Mouse (Mus musculus) embryonic facial prominence, embryonic 15.5 days (tissue): ENCODE measurements around the gene Gm826. TPM values are rescaled to one million over a fixed set of nuclear protein-coding genes. Genes with fewer than 3 reads are reported as not detected.
A peak's percentile ranks its signal among the peaks of the same experiment; 100 is the strongest.

ENCODE experiments used
- ATAC-seq: fragments of 200-750 bp; cut with Nextera tagmentation; 2 replicates; pipeline ENCODE4 v1.8.0; 2017; ENCODE audit warnings: low read depth, moderate TSS enrichment; ENCODE audit not compliant: insufficient number of reproducible peaks, low FRiP score, low TSS enrichment
- H3K27ac ChIP-seq: fragments of 300-500 bp; sonication (generic); replicated peaks from 2 replicates; pipeline ENCODE4 v1.5.1; 2015; ENCODE audit warnings: mild to moderate bottlenecking, inconsistent platforms
- H3K27me3 ChIP-seq: fragments of 300-500 bp; sonication (generic); 2 replicates; pipeline ENCODE4 v1.6.1; 2015; ENCODE audit warnings: inconsistent platforms
- H3K36me3 ChIP-seq: fragments of 300-500 bp; sonication (generic); 2 replicates; pipeline ENCODE4 v1.6.1; 2015; ENCODE audit warnings: mild to moderate bottlenecking, inconsistent platforms
- H3K4me1 ChIP-seq: fragments of 300-500 bp; sonication (generic); 2 replicates; pipeline ENCODE4 v1.6.1; 2015; ENCODE audit warnings: inconsistent platforms
- H3K4me2 ChIP-seq: fragments of 300-500 bp; sonication (generic); replicated peaks from 2 replicates; pipeline ENCODE4 v1.6.1; 2015; ENCODE audit warnings: mild to moderate bottlenecking, inconsistent platforms
- H3K4me3 ChIP-seq: fragments of 300-500 bp; sonication (generic); replicated peaks from 2 replicates; pipeline ENCODE4 v1.5.1; 2015; ENCODE audit warnings: mild to moderate bottlenecking, inconsistent platforms
- H3K9ac ChIP-seq: fragments of 300-500 bp; sonication (generic); 2 replicates; pipeline ENCODE4 v1.6.1; 2015; ENCODE audit warnings: inconsistent platforms
- H3K9me3 ChIP-seq: fragments of 300-500 bp; sonication (generic); replicated peaks from 2 replicates; pipeline ENCODE4 v1.6.1; 2016; ENCODE audit warnings: inconsistent platforms
- WGBS: fragments of 180-500 bp; shearing (Covaris S2); methylation state at CpG from one replicate; pipeline ENCODE4 v1.1.7; 2015; 5-methylcytosine and 5-hydroxymethylcytosine counted together
- polyA plus RNA-seq: library from polyadenylated mRNA; unstranded; fragments of >200 nt; fragmentation: Nextera tagmentation; extraction: Ambion mirVana; gene quantifications from 2 replicates; pipeline ENCODE4 v1.2.1, GENCODE M21; 2015

The Gm826 gene
- polyA plus RNA-seq, 1 experiment from 2014 or later: 0.91 TPM

- peak overlapping the region; percentile 48; the same call in 1 of the 2 replicates for H3K27ac ChIP-seq
- H3K4me1 ChIP-seq: peaks cover 43% of the 10 kb centered on the region
- ATAC-seq: no peak
- H3K9me3 ChIP-seq: no peaks in the 10 kb centered on the region
- 1% methylated on average over 50 of the region's 50 CpGs for WGBS
- peak overlapping the region; percentile 94 for H3K4me2 ChIP-seq
- H3K36me3 ChIP-seq: no peaks in the 10 kb centered on the region; the same call in 1 of the 2 replicates
- peak overlapping the region; percentile 54 for H3K4me3 ChIP-seq
- peak overlapping the region; percentile 54 for H3K9ac ChIP-seq
- H3K27me3 ChIP-seq: peaks cover 56% of the 10 kb centered on the region
These were observed 31.3 kb upstream of the Gm826 start for GRCm38 (mm10) chr2:160365107-160365911.

GRCm38 (mm10) chr2:160364666-160365065 lies 30.7 kb upstream of the Gm826 start:
- peaks cover 56% of the 10 kb centered on the region for H3K27me3 ChIP-seq
- 6% methylated on average over 12 of the region's 12 CpGs for WGBS
- H3K4me2 ChIP-seq: peak overlapping the region; percentile 94
- no peaks in the 10 kb centered on the region; the same call in 1 of the 2 replicates for H3K36me3 ChIP-seq
- H3K4me3 ChIP-seq: peak overlapping the region; percentile 54
- no peak for ATAC-seq
- peaks cover 37% of the 10 kb centered on the region for H3K4me1 ChIP-seq
- no peaks in the 10 kb centered on the region for H3K9me3 ChIP-seq
- H3K9ac ChIP-seq: peak overlapping the region; percentile 34; the same call in 1 of the 2 replicates
- no peak overlapping the region for H3K27ac ChIP-seq

GRCm38 (mm10) chr2:160364128-160364650 lies 30.2 kb upstream of the Gm826 start:
- Histone ChIP-seq H3K36me3 (no peaks in the 10 kb centered on the region; the same call in 1 of the 2 replicates), H3K9ac (no peak overlapping the region), H3K4me2 (peak overlapping the region; percentile 94), H3K4me1 (peaks cover 34% of the 10 kb centered on the region), H3K9me3 (no peaks in the 10 kb centered on the region), H3K4me3 (peak overlapping the region; percentile 54), H3K27ac (no peak overlapping the region), H3K27me3 (peaks cover 54% of the 10 kb centered on the region)
- 9% methylated on average over 9 of the region's 9 CpGs for WGBS
- no peak for ATAC-seq

GRCm38 (mm10) chr2:160363201-160363600 lies 29.2 kb upstream of the Gm826 start:
- H3K27me3 ChIP-seq: peaks cover 54% of the 10 kb centered on the region
- no peaks in the 10 kb centered on the region for H3K9me3 ChIP-seq
- no peak for ATAC-seq
- H3K4me3 ChIP-seq: 0 out of 2 replicates have a peak overlapping the region, but pooled peaks have one; percentile 10
- 0 out of 2 replicates have a peak overlapping the region, but pooled peaks have one; percentile 4 for H3K4me2 ChIP-seq
- H3K27ac ChIP-seq: no peak overlapping the region
- H3K4me1 ChIP-seq: peaks cover 30% of the 10 kb centered on the region
- no peaks in the 10 kb centered on the region; the same call in 1 of the 2 replicates for H3K36me3 ChIP-seq
- WGBS: 53% methylated on average over 4 of the region's 4 CpGs
- H3K9ac ChIP-seq: no peak overlapping the region

- WGBS: 33% methylated on average over 16 of the region's 16 CpGs
- no peak overlapping the region for H3K27ac ChIP-seq
- no peak overlapping the region for H3K4me3 ChIP-seq
- no peak overlapping the region for H3K9ac ChIP-seq
- no peaks in the 10 kb centered on the region; the same call in 1 of the 2 replicates for H3K36me3 ChIP-seq
- no peaks in the 10 kb centered on the region for H3K9me3 ChIP-seq
- H3K4me1 ChIP-seq: peaks cover 26% of the 10 kb centered on the region
- no peak for ATAC-seq
- peak overlapping the region; percentile 23; the same call in 1 of the 2 replicates for H3K4me2 ChIP-seq
- H3K27me3 ChIP-seq: peaks cover 56% of the 10 kb centered on the region
These were observed 27.6 kb upstream of the Gm826 start for GRCm38 (mm10) chr2:160361442-160362121.

GRCm38 (mm10) chr2:160360234-160360874 lies 26.4 kb upstream of the Gm826 start:
- H3K27ac ChIP-seq: no peak overlapping the region
- H3K4me3 ChIP-seq: no peak overlapping the region
- no peaks in the 10 kb centered on the region for H3K9me3 ChIP-seq
- ATAC-seq: no peak
- no peaks in the 10 kb centered on the region; the same call in 1 of the 2 replicates for H3K36me3 ChIP-seq
- no peak overlapping the region for H3K4me2 ChIP-seq
- 17% methylated on average over 8 of the region's 8 CpGs for WGBS
- H3K27me3 ChIP-seq: peaks cover 56% of the 10 kb centered on the region
- no peak overlapping the region for H3K9ac ChIP-seq
- peaks cover 15% of the 10 kb centered on the region for H3K4me1 ChIP-seq

GRCm38 (mm10) chr2:160358896-160359295 lies 24.9 kb upstream of the Gm826 start:
- Histone ChIP-seq H3K9ac (no peak overlapping the region), H3K36me3 (no peaks in the 10 kb centered on the region; the same call in 1 of the 2 replicates), H3K4me3 (no peak overlapping the region), H3K4me1 (peaks cover 7% of the 10 kb centered on the region; the same call in 1 of the 2 replicates), H3K27ac (no peak overlapping the region), H3K27me3 (peaks cover 56% of the 10 kb centered on the region), H3K4me2 (no peak overlapping the region), H3K9me3 (no peaks in the 10 kb centered on the region)
- ATAC-seq: no peak
- 12% methylated on average over 4 of the region's 4 CpGs for WGBS

- H3K4me3 ChIP-seq: no peak overlapping the region
- no peaks in the 10 kb centered on the region for H3K36me3 ChIP-seq
- 71% methylated on average over 4 of the region's 4 CpGs for WGBS
- H3K4me1 ChIP-seq: peaks cover 15% of the 10 kb centered on the region; the same call in 1 of the 2 replicates
- H3K4me2 ChIP-seq: no peak overlapping the region
- H3K9me3 ChIP-seq: no peaks in the 10 kb centered on the region
- peaks cover 46% of the 10 kb centered on the region for H3K27me3 ChIP-seq
- ATAC-seq: no peak
- no peak overlapping the region for H3K27ac ChIP-seq
- H3K9ac ChIP-seq: no peak overlapping the region
These were observed 23.5 kb upstream of the Gm826 start for GRCm38 (mm10) chr2:160357442-160357841.

GRCm38 (mm10) chr2:160356132-160356531 lies 22.2 kb upstream of the Gm826 start:
- H3K36me3 ChIP-seq: no peaks in the 10 kb centered on the region
- no peak overlapping the region for H3K4me3 ChIP-seq
- peaks cover 15% of the 10 kb centered on the region; the same call in 1 of the 2 replicates for H3K4me1 ChIP-seq
- H3K9ac ChIP-seq: no peak overlapping the region
- no peak overlapping the region for H3K27ac ChIP-seq
- H3K9me3 ChIP-seq: no peaks in the 10 kb centered on the region
- H3K4me2 ChIP-seq: no peak overlapping the region
- H3K27me3 ChIP-seq: peaks cover 33% of the 10 kb centered on the region
- 55% methylated on average over 5 of the region's 5 CpGs for WGBS
- no peak for ATAC-seq

- Histone ChIP-seq H3K9ac (no peak overlapping the region), H3K9me3 (no peaks in the 10 kb centered on the region), H3K4me2 (no peak overlapping the region), H3K4me1 (peaks cover 14% of the 10 kb centered on the region; the same call in 1 of the 2 replicates), H3K4me3 (no peak overlapping the region), H3K36me3 (no peaks in the 10 kb centered on the region), H3K27ac (no peak overlapping the region), H3K27me3 (peaks cover 17% of the 10 kb centered on the region)
- no peak for ATAC-seq
- 66% methylated on average over 2 of the region's 2 CpGs for WGBS
These were observed 20.4 kb upstream of the Gm826 start for GRCm38 (mm10) chr2:160354319-160354718.
